Mouse (Mus musculus) liver, adult 2 months (tissue): Measurements from ENCODE around the gene Scgb1b24. TPM values are rescaled to one million over a fixed set of nuclear protein-coding genes. Genes with fewer than 3 reads are reported as not detected.

Source experiments
- DNase-seq: peaks from one replicate; pipeline ENCODE4 v3.0.0-alpha.2; 2011; ENCODE audit warnings: low read depth, low spot score; ENCODE audit errors: extremely low read depth
- H3K27ac ChIP-seq: fragments of 200-500 bp; replicated peaks from 2 replicates; pipeline ENCODE4 v1.5.1; 2012; ENCODE audit warnings: low read depth, mild to moderate bottlenecking, control low read depth, inconsistent platforms, low read length; ENCODE audit not compliant: insufficient read depth
- H3K27me3 ChIP-seq: fragments of 200-500 bp; 2 replicates; pipeline ENCODE4 v1.6.1; 2012; ENCODE audit warnings: mild to moderate bottlenecking, moderate library complexity, low read length, inconsistent platforms; ENCODE audit not compliant: control insufficient read depth, insufficient read depth
- H3K36me3 ChIP-seq: fragments of 200-500 bp; 2 replicates; pipeline ENCODE4 v1.6.1; 2012; ENCODE audit warnings: low read length, inconsistent platforms; ENCODE audit not compliant: control insufficient read depth, insufficient read depth
- H3K4me1 ChIP-seq: fragments of 200-500 bp; 2 replicates; pipeline ENCODE4 v1.6.1; 2011; ENCODE audit warnings: low read length; ENCODE audit not compliant: control insufficient read depth, insufficient read depth
- H3K4me3 ChIP-seq: fragments of 200-500 bp; 2 replicates; pipeline ENCODE4 v1.5.1; 2011; ENCODE audit warnings: low read depth, mild to moderate bottlenecking, control low read depth, low read length, moderate library complexity; ENCODE audit not compliant: insufficient read depth
- H3K79me2 ChIP-seq: fragments of 200-500 bp; 2 replicates; pipeline ENCODE4 v1.6.1; 2012; ENCODE audit warnings: inconsistent platforms, mild to moderate bottlenecking, low read length, moderate library complexity; ENCODE audit not compliant: control insufficient read depth, insufficient read depth
- H3K9ac ChIP-seq: fragments of 200-500 bp; 2 replicates; pipeline ENCODE4 v1.6.1; 2012; ENCODE audit warnings: low read depth, mild to moderate bottlenecking, control low read depth, inconsistent platforms, low read length
- CTCF ChIP-seq: fragments of 200-500 bp; IDR thresholded peaks from 2 replicates; pipeline ENCODE4 v1.5.1; 2011; ENCODE audit warnings: low read depth, low read length, control low read depth
- POLR2A ChIP-seq: fragments of 200-500 bp; IDR thresholded peaks from 2 replicates; pipeline ENCODE4 v1.6.1; 2011; ENCODE audit warnings: low read length, control low read depth; ENCODE audit not compliant: insufficient read depth; ENCODE audit errors: extremely low read depth
- WGBS: fragments of 180-500 bp; shearing (Covaris S2); methylation state at CpG from one replicate; pipeline ENCODE4 v1.1.7; 2018; 5-methylcytosine and 5-hydroxymethylcytosine counted together
- polyA plus RNA-seq: library from polyadenylated mRNA; depleted of rRNA; stranded (reverse); fragments of >200 nt; gene quantifications from 2 replicates; pipeline ENCODE4 v1.2.3, GENCODE M21; 2012; rRNA removed
- total RNA-seq: library from RNA; depleted of rRNA; stranded (reverse); fragments of >200 nt; gene quantifications from 2 replicates; pipeline ENCODE4 v1.2.3, GENCODE M21; 2014; rRNA removed

Gene Scgb1b24
- not detected in 2 replicates for total RNA-seq
- polyA plus RNA-seq = not detected in 2 replicates

DNA sequence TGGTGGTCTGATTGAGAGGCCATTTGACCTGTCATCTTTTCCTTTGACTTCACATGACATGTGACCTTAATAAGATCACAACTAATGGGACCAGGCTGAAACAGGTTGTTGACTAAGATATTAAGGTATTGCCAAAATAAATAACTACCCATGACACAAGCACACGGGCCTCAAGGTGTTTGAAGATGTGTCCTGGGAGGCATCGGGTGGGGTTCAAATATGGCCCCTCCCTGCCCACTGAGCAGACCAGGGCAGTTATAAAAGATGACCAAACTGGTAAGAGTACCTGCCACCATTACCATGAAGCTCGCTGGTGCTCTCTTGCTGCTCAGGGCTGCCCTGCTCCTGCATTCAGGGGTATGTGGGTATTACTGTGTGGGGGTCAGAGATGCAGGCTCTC lies at the start of gene Scgb1b24:
Scgb1b24 (plus strand) TSS at position 301 of the 400 bp plus-strand sequence.
- H3K36me3 ChIP-seq = no peaks in the 10 kb centered on the region
- no peaks in the 10 kb centered on the region for H3K79me2 ChIP-seq
- no peak for DNase-seq
- no peak for TF ChIP-seq POLR2A
- no peak for TF ChIP-seq CTCF
- H3K9ac ChIP-seq = no peak within 1 kb of the TSS
- whole genome bisulfite sequencing = 66% methylated on average over 3 of the region's 3 CpGs
- no peaks in the 10 kb centered on the region for H3K4me1 ChIP-seq
- no peaks in the 10 kb centered on the region for H3K27me3 ChIP-seq
- H3K27ac ChIP-seq = no peak within 1 kb of the TSS
- H3K4me3 ChIP-seq = no peak within 1 kb of the TSS

DNA sequence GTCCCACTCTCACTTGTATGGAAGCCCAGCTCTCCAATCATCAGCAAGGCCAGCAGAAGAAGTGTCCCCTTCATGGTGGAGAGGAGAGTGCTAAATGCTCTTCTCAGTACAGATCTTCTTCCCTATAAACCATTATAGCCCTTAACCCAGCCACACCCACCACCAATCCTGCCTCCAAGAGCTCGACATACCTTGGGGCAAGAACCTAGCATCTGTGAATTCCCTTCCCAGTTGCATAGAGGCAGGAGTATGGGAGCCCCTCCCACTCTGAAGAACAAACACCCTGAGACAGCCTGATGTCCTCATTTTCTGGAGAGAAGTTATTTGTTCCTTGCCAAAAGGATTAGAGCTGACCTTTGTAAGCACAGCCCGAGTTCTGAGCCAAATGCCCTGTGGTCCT lies 4.4 kb upstream of the Scgb1b24 start, which contains the start of gene Scgb2b24:
Scgb2b24 (minus strand) TSS at position 101 of the 400 bp plus-strand sequence.
- WGBS = 75% methylated on average over 2 of the region's 2 CpGs
- Histone ChIP-seq H3K36me3 (no peaks in the 10 kb centered on the region), H3K9ac (no peak within 1 kb of the TSS), H3K4me1 (no peaks in the 10 kb centered on the region), H3K79me2 (no peaks in the 10 kb centered on the region), H3K27ac (no peak within 1 kb of the TSS), H3K4me3 (no peak within 1 kb of the TSS), H3K27me3 (no peaks in the 10 kb centered on the region)
- no peak for TF ChIP-seq POLR2A
- TF ChIP-seq CTCF = no peak
- DNase-seq = peak; percentile 43

Other genes with a start within 250 kb of the Scgb1b24 start
- not detected in 2 replicates for gene Scgb2b21, start 223.3 kb upstream of the Scgb1b24 start, total RNA-seq
- not detected in 2 replicates for gene Scgb2b21, start 223.3 kb upstream of the Scgb1b24 start, polyA plus RNA-seq
- not detected in 2 replicates for gene Scgb2b24, start 4.5 kb upstream of the Scgb1b24 start, total RNA-seq
- not detected in 2 replicates for gene Scgb2b24, start 4.5 kb upstream of the Scgb1b24 start, polyA plus RNA-seq
- not detected in 2 replicates for gene Scgb2b26, start 201.2 kb downstream of the Scgb1b24 start, total RNA-seq
- not detected in 2 replicates for gene Scgb2b26, start 201.2 kb downstream of the Scgb1b24 start, polyA plus RNA-seq